Mouse (Mus musculus) R1 (cell line): ENCODE results near the gene Fam89b.

Experiments used
- DNase-seq: peaks from one replicate; pipeline ENCODE4 v3.0.0-alpha.2; 2018; ENCODE audit warnings: low read depth, low spot score

The Fam89b gene

GRCm38 (mm10) chr19:5685431-5685830, 44.0 kb downstream of the Fam89b start:
- DNase-seq, result no peak

DNA sequence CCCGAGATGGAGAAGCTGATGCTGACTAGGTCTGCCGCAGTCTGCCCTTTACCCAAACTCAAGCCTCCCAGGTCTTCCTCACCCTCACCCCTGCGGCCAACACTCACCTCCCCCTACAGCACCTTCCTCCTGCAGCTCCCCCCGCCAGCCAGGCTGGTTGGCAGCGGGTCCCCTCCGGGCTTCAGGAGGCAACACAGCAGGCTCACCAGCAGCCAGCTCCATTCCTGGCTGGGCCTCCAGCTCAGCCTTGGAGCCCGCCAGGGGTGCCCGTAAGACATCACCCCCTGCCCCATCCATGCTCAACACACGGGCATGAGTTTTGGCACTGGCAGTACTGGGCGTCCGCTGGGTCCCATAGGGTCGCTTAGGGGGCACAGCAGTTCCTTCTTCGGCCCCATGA, 44.5 kb downstream of the Fam89b start:
- DNase-seq, result no peak

- no peak for DNase-seq
These were observed 45.2 kb downstream of the Fam89b start for GRCm38 (mm10) chr19:5684236-5684635.

- DNase-seq, result no peak
These were observed 49.0 kb downstream of the Fam89b start for GRCm38 (mm10) chr19:5680432-5680831.
